Mouse (Mus musculus) kidney, postnatal 14 days (tissue): ENCODE results near the gene Mettl21a.
"Not testable (repeated sequence)": the region's sequence is repeated elsewhere in the genome, so short reads cannot be mapped to it uniquely, and the experiment has no call there.

ENCODE experiments used
- DNase-seq: peaks from one replicate; pipeline ENCODE4 v3.0.0; 2022; ENCODE audit warnings: mixed read lengths

The Mettl21a gene

DNA sequence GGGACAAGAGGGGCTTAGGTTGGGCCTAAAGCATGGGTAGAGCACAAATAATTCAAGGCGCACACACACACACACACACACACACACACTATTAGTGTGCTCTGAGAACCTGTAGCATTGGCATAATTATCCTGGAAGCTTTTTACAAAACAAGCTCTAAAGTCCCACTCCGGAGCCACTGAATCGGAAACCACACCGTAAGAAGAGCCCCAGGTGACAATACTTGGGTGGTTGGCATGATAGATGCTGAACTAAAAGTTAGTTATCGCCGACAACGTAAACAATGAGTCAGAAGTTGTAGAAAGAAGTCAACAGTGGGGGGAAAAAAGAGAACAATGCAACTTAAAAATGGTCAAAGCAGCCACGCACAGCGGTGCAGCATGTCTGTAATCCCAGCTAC is 2.7 kb downstream of the Mettl21a start:
- DNase-seq = no peak

DNA sequence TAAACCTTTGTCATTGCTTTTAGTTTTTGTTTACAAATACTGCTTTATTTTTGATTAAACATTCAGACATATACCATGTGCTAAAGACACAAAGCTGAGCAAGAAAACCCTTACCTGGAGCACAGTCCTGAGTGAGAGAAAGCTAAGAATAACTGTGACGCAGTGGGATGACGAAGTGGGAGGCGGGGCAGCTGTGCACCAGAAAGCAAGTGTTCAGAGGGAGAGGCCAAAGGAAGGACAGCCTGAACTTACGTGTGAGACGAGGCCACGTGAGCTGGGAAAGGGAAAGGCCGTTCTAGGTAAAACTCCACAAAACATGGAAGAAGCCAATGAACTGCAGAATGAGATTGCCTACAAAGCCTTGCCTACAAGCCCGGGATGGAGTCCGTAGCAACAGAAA is 7.1 kb downstream of the Mettl21a start:
- no peak for DNase-seq

DNA sequence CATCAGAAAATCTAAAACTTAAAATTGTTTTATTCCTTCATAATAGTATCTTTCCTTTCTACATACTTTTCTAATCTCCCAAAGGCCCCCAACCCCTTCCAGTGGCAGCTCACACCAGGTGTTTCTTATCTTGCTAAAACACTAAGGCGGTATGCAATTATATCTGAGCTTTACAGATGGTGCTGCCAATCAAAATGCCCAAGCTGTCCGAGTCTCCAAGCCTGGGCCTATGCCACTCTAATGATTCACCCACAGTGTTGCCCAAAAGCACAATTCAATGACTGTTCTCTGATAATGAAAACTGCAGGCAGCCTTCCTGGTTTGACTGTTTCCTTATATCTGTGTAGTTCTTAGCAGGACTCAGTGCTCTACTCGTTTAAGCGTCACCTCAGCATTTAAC is 7.9 kb downstream of the Mettl21a start:
- DNase-seq = no peak

GRCm38 (mm10) chr1:64603381-64603780 is 13.7 kb downstream of the Mettl21a start:
- DNase-seq = no peak

DNA sequence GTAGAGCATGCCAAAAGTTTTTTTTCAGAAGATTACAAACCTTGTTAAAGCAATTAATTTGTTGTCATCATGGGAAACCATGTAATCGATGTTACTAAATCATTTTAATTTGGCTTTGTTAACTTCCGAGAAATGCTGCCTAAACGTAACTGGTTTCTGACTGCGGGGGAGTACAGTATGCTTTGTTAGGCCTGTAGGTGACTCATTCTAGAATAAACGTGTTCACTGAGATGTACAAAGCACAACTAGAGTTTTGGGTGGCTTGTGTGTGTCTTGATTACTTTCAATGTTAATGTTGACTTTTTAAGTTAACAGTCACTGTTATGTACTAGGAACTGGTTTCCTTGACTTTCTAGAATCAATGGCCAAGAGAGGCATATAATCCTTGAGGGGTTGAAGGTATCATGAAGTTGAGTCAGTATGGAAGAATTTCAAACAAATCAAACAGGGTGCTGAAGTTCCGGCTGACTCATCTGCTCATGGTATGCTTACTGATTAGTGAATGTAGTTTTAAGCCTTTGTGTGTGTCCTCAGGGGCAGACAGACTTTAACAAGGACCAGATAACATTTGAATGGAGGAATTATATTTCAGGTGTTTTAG is 15.7 kb downstream of the Mettl21a start:
- DNase-seq = no peak

DNA sequence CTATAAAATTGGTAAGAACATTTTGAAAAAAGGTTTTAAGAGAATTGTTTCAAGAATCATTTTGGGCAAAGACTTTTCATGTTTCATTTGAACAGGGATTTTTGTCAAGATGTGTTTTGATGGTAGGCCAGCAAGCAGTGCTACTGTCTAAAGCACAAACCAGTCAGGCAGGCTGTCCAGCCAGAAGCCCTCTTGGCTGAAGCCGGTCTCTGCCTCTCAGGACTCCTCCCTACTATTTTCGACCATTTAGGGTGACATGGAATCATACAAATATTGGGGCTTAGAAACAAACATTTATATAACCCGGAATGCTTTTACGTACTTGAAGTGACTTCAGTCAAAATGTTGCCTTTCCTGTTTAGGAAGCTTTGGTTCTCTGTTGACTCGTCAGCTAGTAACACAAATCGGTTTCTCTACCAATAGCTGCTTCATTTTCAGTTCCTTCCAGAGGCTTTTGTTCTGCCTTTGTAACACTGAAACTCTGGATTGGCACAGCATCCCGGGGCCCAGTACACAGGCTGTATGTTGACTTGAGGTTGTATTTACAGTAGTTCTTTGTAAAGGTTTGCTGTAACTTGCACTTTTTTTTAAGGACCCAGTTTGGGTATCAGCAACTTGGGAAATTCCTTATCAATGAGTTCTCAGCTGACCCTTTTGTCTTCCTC is 16.5 kb downstream of the Mettl21a start:
- no peak for DNase-seq

DNA sequence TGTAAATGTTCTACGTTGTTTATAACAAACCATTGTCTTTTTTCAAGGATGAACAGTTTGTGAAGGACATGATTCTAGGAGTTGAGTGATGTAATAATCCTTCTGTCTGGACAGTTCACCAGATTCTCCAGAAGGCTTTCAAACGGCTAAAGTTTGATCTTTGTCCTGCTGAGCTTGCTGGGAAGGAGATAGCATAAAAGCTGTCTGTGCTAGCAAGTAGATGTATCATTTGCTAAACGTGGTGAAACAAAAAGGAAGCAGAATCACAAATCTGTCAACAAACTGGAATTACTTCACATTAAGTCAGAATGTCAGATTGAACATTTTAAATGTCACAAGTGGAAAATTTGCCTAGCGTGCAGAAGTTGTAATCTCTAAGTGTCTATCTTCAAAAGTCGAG is 18.1 kb downstream of the Mettl21a start:
- no peak for DNase-seq

DNA sequence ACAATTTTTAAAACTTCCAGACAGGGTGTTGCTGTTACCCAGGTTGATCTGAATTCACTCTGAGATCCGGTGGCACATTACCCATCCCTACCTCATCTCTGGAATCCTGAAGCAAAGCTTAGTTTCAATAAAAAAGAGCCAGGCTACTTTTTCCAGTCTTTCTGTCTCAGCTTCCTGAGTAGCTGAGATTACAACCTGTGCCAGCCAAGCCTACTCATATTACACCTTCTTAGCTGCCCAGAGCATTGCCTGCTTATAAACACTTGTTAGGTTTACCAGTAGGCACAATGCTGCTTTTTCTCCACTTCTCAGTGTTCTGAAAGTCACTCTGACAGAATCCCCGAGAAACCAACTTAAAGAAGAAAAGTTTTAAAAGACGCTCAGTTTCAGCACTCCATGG is 38.2 kb downstream of the Mettl21a start:
- no peak for DNase-seq

DNA sequence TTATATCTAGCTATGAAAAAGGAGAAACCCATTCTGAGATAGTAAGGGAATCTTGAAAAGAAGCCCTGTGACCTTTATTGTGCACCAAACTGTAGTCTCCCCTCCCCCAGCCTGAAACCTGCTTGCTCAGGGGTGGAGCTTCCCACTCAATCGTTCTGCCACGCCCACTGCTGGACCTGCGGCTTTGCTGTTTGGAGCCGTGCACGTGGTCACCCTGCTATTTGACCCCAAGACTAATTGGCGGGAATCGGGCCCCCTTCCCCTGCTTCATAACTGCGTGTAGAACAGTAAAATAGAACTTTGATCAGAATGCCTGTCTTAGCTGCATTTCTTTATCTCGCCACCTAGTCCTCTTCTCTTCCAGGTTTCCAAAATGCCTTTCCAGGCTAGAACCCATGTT is 39.1 kb downstream of the Mettl21a start:
- DNase-seq = not testable (repeated sequence)

DNA sequence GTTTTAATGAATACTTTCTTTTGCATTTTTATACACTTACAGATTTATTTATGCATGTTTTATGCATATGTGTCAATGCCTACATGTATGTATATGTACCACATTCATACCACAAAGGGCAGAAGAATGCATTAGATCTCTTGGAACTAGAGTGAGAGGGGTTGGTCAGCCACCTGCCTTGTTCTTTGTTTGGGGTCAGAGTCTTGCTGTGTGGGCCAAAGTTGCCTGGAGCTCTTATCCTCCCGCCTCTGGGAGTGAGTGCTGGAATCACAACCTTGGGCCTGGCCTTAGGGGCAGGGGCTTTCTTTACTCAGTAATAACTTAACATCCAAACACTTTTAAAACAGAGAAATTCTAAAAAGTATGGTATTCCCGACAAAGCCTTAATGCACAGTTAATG is 40.3 kb downstream of the Mettl21a start:
- DNase-seq = no peak

DNA sequence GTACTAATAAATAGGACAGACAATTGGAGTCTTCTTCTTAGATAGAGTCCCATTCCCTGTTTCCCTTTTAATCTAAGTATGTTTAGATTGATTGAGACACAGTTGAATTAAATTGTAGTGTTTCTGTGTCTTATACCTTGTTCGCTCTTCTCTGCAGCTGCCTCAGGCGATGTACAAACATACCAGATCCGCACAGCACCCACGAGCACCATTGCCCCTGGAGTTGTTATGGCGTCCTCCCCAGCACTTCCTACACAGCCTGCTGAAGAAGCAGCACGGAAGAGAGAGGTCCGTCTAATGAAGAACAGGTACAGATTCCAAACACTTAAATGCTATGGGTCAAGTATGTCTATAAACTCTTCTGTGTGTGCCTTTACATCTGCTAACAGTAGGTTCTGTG is 41.0 kb downstream of the Mettl21a start:
- no peak for DNase-seq

DNA sequence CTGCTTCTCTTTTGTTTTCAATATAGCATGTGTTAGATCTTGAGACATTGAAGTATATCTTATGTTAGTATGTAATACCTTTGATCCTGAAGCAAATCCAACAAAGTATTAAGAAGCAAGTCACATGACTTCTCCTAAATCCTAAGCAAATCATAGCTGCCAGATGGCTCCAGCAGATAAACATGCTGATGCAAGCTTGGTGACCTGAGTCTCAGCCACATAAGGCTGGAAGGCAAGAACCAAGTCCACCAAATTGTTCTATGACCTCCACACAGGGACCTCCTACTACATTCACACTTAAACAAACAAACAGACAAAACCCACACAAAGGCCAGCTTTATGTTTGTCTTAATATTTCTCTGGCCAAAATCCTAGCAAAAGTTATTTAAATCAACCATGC is 48.8 kb downstream of the Mettl21a start:
- no peak for DNase-seq

- no peak for DNase-seq
Measured at GRCm38 (mm10) chr1:64560105-64560504, 56.9 kb downstream of the Mettl21a start.
